Mouse (Mus musculus): ENCODE results near the gene Snrnp25. TPM values are rescaled to one million over a fixed set of nuclear protein-coding genes. Genes with fewer than 3 reads are reported as not detected.

The Snrnp25 gene
- polyA plus RNA-seq, 1 experiment from 2014 or later, result 67.0 TPM

DNA sequence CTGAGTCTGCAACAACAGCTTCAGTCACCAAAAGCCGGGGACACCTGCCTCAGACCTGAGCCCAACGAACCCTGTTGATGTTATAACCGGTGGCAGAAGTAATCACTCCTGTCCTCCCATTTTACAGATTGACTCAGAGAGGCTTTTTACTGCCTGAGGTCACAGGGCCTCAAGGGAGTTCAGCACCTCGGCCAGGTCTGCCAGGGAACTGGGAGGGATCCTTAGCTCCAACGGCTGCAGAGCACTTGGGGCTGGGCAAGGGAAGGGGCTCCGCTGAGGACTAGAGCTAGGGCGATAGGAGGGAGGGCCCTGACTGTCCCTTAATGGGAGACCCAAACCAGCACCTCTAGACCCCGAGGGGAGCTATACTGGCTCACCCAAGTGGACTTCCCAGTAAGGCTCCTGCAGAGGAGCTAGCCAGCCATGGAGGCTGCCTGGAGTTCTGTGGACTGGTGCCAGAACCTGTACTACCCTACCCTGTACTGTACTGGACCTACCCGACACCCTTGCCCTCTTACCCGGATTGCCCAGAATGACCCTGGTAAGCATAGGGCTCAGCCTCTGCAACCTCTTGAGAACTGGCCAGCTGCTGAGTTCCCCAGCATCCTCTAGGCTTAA is 15.5 kb downstream of the Snrnp25 start:
- Histone ChIP-seq H3K36me3 (ENCODE audit: control insufficient read depth, insufficient read depth, low read length) (no peaks in the 10 kb centered on the region), H3K9ac (ENCODE audit: low read length) (peak overlapping the region; percentile 71), H3K4me3 (ENCODE audit: low read depth, low read length) (peak overlapping the region; percentile 63), H3K4me1 (ENCODE audit: control insufficient read depth, insufficient read depth, low read length) (peaks cover 16% of the 10 kb centered on the region), H3K9me3 (replicated peaks; ENCODE audit: control insufficient read depth, low read length) (no peaks in the 10 kb centered on the region), H3K27ac (ENCODE audit: low read depth, low read length) (no peak overlapping the region), H3K27me3 (replicated peaks; ENCODE audit: control insufficient read depth, insufficient read depth, low read length) (peaks cover 16% of the 10 kb centered on the region), H3K4me2 (ENCODE audit: low read length) (peak overlapping the region; percentile 99)
- WGBS, result 35% methylated on average over 10 of the region's 10 CpGs
- DNase-seq (ENCODE audit: low spot score), result no peak
- ATAC-seq, result peak; percentile 7; the same call in 1 of the 2 replicates

DNA sequence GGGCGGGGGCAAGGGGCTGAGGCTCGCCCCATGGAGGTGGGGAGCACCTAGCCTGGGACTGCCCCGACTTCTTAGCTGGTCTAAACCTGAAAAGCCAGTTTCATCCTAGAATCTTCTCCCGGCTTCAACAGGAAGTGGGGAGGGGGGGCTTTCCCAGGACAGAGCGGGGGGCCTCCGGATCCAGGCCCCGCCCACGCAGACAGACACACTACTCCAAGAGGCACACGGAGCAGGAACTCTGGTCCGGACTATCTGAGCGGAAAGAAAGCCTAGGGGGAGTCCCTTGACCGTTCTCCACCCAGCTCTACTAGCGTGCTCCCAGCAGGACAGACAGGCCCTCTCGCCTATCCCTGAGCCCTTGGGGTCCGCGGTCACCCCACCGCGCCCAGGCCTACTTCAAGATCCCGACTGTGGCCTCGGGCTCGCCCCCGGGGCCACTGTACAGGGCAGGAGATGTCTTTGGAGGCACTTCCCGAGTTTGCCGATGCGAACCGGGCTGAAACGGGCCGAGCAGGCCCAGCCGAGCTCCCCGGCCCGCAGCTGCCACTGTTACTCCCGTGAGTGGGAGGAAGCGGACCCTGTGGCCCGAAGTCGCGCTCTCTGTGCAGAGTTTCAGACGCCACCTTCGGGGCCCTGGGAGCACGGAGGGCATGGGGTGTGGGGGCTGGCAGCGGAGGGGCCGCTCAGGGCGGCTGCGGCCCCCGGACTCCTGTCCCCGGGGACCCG is 16.2 kb downstream of the Snrnp25 start:
- DNase-seq (ENCODE audit: low spot score) (no peak), ATAC-seq (0 out of 2 replicates have a peak, but pooled peaks have one; percentile 4)
- WGBS, result 2% methylated on average over 44 of the region's 46 CpGs
- peak overlapping the region; percentile 63 for H3K4me3 ChIP-seq (ENCODE audit: low read depth, low read length)
- peak overlapping the region; percentile 99 for H3K4me2 ChIP-seq (ENCODE audit: low read length)
- H3K9me3 ChIP-seq (replicated peaks; ENCODE audit: control insufficient read depth, low read length), result no peaks in the 10 kb centered on the region
- H3K27ac ChIP-seq (ENCODE audit: low read depth, low read length), result 0 out of 2 replicates have a peak overlapping the region, but pooled peaks have one; percentile 39
- no peaks in the 10 kb centered on the region for H3K36me3 ChIP-seq (ENCODE audit: control insufficient read depth, insufficient read depth, low read length)
- H3K4me1 ChIP-seq (ENCODE audit: control insufficient read depth, insufficient read depth, low read length), result peaks cover 16% of the 10 kb centered on the region
- peak overlapping the region; percentile 71 for H3K9ac ChIP-seq (ENCODE audit: low read length)
- peaks cover 16% of the 10 kb centered on the region for H3K27me3 ChIP-seq (replicated peaks; ENCODE audit: control insufficient read depth, insufficient read depth, low read length)

GRCm38 (mm10) chr11:32221951-32222409 is 16.8 kb downstream of the Snrnp25 start, which contains the start of gene Rhbdf1:
TSS of gene Rhbdf1 (minus strand) at chr11:32222300.
- peak; percentile 45 for ATAC-seq
- no peaks in the 10 kb centered on the region for H3K36me3 ChIP-seq (ENCODE audit: control insufficient read depth, insufficient read depth, low read length)
- peak within 1 kb of the TSS; percentile 99 for H3K4me2 ChIP-seq (ENCODE audit: low read length)
- peak within 1 kb of the TSS; percentile 63 for H3K4me3 ChIP-seq (ENCODE audit: low read depth, low read length)
- peaks cover 16% of the 10 kb centered on the region for H3K27me3 ChIP-seq (replicated peaks; ENCODE audit: control insufficient read depth, insufficient read depth, low read length)
- H3K4me1 ChIP-seq (ENCODE audit: control insufficient read depth, insufficient read depth, low read length), result peaks cover 20% of the 10 kb centered on the region
- DNase-seq (ENCODE audit: low spot score), result no peak
- H3K9me3 ChIP-seq (replicated peaks; ENCODE audit: control insufficient read depth, low read length), result no peaks in the 10 kb centered on the region
- H3K9ac ChIP-seq (ENCODE audit: low read length), result peak within 1 kb of the TSS; percentile 71
- 0 out of 2 replicates have a peak within 1 kb of the TSS, but pooled peaks have one; percentile 39 for H3K27ac ChIP-seq (ENCODE audit: low read depth, low read length)
- under 1% methylated on average over 71 of the region's 72 CpGs for WGBS

- peak overlapping the region; percentile 63 for H3K4me3 ChIP-seq (ENCODE audit: low read depth, low read length)
- H3K9ac ChIP-seq (ENCODE audit: low read length), result peak overlapping the region; percentile 71; the same call in 1 of the 2 replicates
- peak overlapping the region; percentile 99 for H3K4me2 ChIP-seq (ENCODE audit: low read length)
- no peaks in the 10 kb centered on the region for H3K9me3 ChIP-seq (replicated peaks; ENCODE audit: control insufficient read depth, low read length)
- peaks cover 27% of the 10 kb centered on the region for H3K4me1 ChIP-seq (ENCODE audit: control insufficient read depth, insufficient read depth, low read length)
- H3K36me3 ChIP-seq (ENCODE audit: control insufficient read depth, insufficient read depth, low read length), result no peaks in the 10 kb centered on the region
- no peak for ATAC-seq
- peaks cover 16% of the 10 kb centered on the region for H3K27me3 ChIP-seq (replicated peaks; ENCODE audit: control insufficient read depth, insufficient read depth, low read length)
- H3K27ac ChIP-seq (ENCODE audit: low read depth, low read length), result no peak overlapping the region
- no peak for DNase-seq (ENCODE audit: low spot score)
- 9% methylated on average over 21 of the region's 21 CpGs for WGBS
These were observed 17.5 kb downstream of the Snrnp25 start for GRCm38 (mm10) chr11:32222570-32223194.

- Histone ChIP-seq H3K4me2 (ENCODE audit: low read length) (no peak overlapping the region), H3K4me3 (ENCODE audit: low read depth, low read length) (no peak overlapping the region), H3K27me3 (replicated peaks; ENCODE audit: control insufficient read depth, insufficient read depth, low read length) (peaks cover 16% of the 10 kb centered on the region), H3K9ac (ENCODE audit: low read length) (no peak overlapping the region), H3K9me3 (replicated peaks; ENCODE audit: control insufficient read depth, low read length) (no peaks in the 10 kb centered on the region), H3K27ac (ENCODE audit: low read depth, low read length) (no peak overlapping the region), H3K4me1 (ENCODE audit: control insufficient read depth, insufficient read depth, low read length) (peaks cover 27% of the 10 kb centered on the region), H3K36me3 (ENCODE audit: control insufficient read depth, insufficient read depth, low read length) (0 out of 2 replicates have a peak, but pooled peaks cover 3% of the 10 kb centered on the region)
- ATAC-seq (no peak), DNase-seq (ENCODE audit: low spot score) (no peak)
- WGBS, result 69% methylated on average over 4 of the region's 4 CpGs
These were observed 18.2 kb downstream of the Snrnp25 start for GRCm38 (mm10) chr11:32223297-32223967.

DNA sequence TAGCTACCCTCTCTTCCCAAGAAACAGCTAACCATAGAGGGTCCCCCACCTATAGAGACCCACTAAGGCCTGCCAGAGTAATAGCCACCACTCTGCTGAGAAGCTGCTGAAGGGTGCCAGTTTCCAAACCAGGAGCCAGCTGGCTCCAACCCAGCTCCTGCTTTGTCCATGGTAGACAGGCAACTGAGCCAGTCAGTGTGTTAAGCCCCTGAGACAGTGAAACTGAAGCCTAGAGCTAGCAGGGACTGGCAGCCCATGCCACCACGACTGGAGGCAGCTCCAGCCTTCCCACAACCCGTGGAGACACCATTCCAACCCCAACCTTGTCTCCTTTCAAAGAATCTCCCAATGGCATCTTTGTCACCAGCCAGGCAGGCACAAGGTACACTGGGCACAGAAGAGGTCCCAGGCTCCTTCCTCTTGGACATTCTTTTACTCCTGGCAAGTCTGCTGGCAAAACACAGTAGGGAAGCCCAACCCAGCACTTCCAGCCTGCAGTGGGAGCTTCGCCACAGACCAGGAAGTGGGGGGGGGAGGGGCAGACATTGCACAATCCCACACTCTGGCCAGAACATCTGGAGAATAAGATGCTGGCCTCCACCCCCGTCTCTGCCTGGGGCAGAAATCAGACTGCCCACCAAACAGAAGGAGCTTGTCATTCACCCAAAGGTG is 19.4 kb downstream of the Snrnp25 start:
- H3K27me3 ChIP-seq (replicated peaks; ENCODE audit: control insufficient read depth, insufficient read depth, low read length), result peaks cover 16% of the 10 kb centered on the region
- DNase-seq (ENCODE audit: low spot score), result peak; percentile 77
- H3K27ac ChIP-seq (ENCODE audit: low read depth, low read length), result peak overlapping the region; percentile 28; the same call in 1 of the 2 replicates
- ATAC-seq, result no peak; the same call in 1 of the 2 replicates
- no peak overlapping the region for H3K9ac ChIP-seq (ENCODE audit: low read length)
- H3K4me2 ChIP-seq (ENCODE audit: low read length), result no peak overlapping the region
- H3K4me3 ChIP-seq (ENCODE audit: low read depth, low read length), result no peak overlapping the region
- peaks cover 27% of the 10 kb centered on the region for H3K4me1 ChIP-seq (ENCODE audit: control insufficient read depth, insufficient read depth, low read length)
- WGBS, result 27% methylated on average over 4 of the region's 4 CpGs
- H3K9me3 ChIP-seq (replicated peaks; ENCODE audit: control insufficient read depth, low read length), result no peaks in the 10 kb centered on the region
- 0 out of 2 replicates have a peak, but pooled peaks cover 3% of the 10 kb centered on the region for H3K36me3 ChIP-seq (ENCODE audit: control insufficient read depth, insufficient read depth, low read length)

GRCm38 (mm10) chr11:32225222-32226104 is 20.2 kb downstream of the Snrnp25 start:
- DNase-seq (ENCODE audit: low spot score), result no peak
- Histone ChIP-seq H3K4me2 (ENCODE audit: low read length) (no peak overlapping the region), H3K27me3 (replicated peaks; ENCODE audit: control insufficient read depth, insufficient read depth, low read length) (peaks cover 16% of the 10 kb centered on the region), H3K9ac (ENCODE audit: low read length) (0 out of 2 replicates have a peak overlapping the region, but pooled peaks have one; percentile 5), H3K4me3 (ENCODE audit: low read depth, low read length) (no peak overlapping the region), H3K4me1 (ENCODE audit: control insufficient read depth, insufficient read depth, low read length) (peaks cover 27% of the 10 kb centered on the region), H3K9me3 (replicated peaks; ENCODE audit: control insufficient read depth, low read length) (no peaks in the 10 kb centered on the region), H3K36me3 (ENCODE audit: control insufficient read depth, insufficient read depth, low read length) (0 out of 2 replicates have a peak, but pooled peaks cover 9% of the 10 kb centered on the region), H3K27ac (ENCODE audit: low read depth, low read length) (peak overlapping the region; percentile 28; the same call in 1 of the 2 replicates)
- ATAC-seq, result no peak
- WGBS, result 63% methylated on average over 7 of the region's 7 CpGs

Data from forebrain, embryonic 14.5 days (tissue).